Mouse (Mus musculus): ENCODE data around the gene B630019K06Rik. TPM values are rescaled to one million over a fixed set of nuclear protein-coding genes. Genes with fewer than 3 reads are reported as not detected.
"Not testable (repeated sequence)": the region's sequence is repeated elsewhere in the genome, so short reads cannot be mapped to it uniquely, and the experiment has no call there.

Gene B630019K06Rik
- polyA plus RNA-seq (2012; rRNA removed) = 38.1 and 47.0 TPM in 2 replicates

DNA sequence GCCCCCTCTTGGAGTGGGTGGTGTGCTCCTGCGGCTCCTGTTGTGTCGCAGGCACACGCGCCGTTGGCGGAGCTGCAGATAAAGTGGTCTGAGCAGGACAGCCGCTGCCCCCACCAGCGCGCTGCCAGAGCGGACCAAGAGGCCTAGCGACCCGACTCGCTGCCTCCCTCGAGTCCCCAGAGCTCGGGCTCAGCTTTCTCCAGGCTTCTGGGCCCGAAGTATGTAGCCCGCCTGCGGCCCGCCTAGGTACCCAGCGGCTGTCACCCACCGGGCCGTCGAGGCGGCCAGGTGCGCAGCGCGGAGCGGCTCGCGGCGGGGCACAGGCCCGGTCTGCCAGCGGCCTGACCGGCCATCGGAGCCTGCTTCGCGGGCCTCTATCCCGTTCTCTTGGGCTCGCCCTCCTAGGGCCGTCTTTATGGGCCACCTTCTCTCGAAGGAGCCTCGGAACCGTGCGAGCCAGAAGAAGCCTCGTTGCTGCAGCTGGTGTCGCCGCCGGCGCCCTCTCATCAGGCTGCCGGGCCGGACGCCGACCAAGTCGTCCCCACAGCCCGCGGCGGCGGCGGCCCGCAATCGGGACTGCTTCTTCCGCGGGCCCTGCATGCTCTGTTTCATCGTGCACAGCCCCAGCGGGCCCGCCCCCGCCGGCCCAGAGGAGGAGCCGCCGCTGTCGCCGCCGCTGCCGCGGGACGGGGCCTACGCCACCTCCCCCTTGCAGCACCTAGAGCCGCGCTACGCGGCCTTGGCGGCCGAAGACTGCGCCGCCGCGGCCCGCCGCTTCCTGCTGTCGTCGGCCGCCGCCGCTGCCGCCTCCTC, at the start of gene B630019K06Rik:
Gene B630019K06Rik, plus strand, starts transcription at position 40 of the 813 bp plus-strand sequence.
- peak; percentile 80 for DNase-seq (ENCODE audit: low read depth)
- TF ChIP-seq POLR2A (IDR thresholded peaks at IDR 0.05; ENCODE audit: borderline replicate concordance, extremely low read depth, insufficient read depth, insufficient read length, poor library complexity, severe bottlenecking) (peak; percentile 42; the same call in 1 of the 2 replicates), CTCF (IDR thresholded peaks at IDR 0.05; ENCODE audit: borderline replicate concordance, extremely low read depth, insufficient read depth, insufficient read length) (no peak)

DNA sequence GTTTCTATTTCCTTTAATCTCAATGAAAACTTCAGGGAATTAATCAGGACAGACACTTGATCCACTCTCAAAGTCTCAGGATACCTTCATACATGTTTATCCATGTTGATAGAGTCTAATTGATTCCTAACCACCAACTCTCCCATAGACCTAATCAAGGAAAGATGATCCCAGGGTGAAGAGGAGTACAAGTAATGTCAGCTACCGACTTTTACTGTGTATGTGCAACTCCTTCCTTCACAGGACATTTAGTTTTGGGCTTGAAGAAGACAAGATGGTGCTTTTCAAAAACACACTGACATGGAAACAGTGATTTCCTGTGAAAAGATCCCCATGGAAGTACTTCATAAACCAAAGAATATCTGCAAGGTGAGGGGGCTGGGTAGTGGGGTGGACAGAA, 48.5 kb upstream of the B630019K06Rik start, which contains the start of gene Gm6592:
Gene Gm6592, plus strand, starts transcription at position 301 of the 400 bp plus-strand sequence.
- TF ChIP-seq CTCF (IDR thresholded peaks at IDR 0.05; ENCODE audit: borderline replicate concordance, extremely low read depth, insufficient read depth, insufficient read length) = no peak
- TF ChIP-seq POLR2A (IDR thresholded peaks at IDR 0.05; ENCODE audit: borderline replicate concordance, extremely low read depth, insufficient read depth, insufficient read length, poor library complexity, severe bottlenecking) = no peak
- DNase-seq (ENCODE audit: low read depth) = no peak

DNA sequence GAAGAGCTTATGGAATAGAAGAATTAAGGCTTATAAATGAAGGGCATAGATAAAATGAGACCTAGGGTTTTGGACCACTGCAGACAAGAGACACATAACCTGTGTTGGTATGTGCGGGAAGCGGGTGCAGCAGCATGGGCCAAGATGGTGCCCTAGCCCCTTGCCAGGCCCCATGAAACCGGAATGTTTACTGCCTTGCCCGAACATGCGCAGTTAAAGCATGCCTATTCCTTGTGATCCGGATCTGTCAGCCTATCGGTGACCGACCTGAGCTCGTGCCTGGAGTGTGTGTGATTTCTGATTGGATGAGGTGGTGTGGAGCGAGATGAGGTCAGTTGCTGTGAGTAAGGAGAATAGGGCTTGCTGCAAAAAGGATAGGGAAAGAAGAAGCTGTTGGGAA, 39.7 kb upstream of the B630019K06Rik start:
- DNase-seq (ENCODE audit: low read depth) = no peak
- TF ChIP-seq CTCF (IDR thresholded peaks at IDR 0.05; ENCODE audit: borderline replicate concordance, extremely low read depth, insufficient read depth, insufficient read length) (no peak), POLR2A (IDR thresholded peaks at IDR 0.05; ENCODE audit: borderline replicate concordance, extremely low read depth, insufficient read depth, insufficient read length, poor library complexity, severe bottlenecking) (no peak)

DNA sequence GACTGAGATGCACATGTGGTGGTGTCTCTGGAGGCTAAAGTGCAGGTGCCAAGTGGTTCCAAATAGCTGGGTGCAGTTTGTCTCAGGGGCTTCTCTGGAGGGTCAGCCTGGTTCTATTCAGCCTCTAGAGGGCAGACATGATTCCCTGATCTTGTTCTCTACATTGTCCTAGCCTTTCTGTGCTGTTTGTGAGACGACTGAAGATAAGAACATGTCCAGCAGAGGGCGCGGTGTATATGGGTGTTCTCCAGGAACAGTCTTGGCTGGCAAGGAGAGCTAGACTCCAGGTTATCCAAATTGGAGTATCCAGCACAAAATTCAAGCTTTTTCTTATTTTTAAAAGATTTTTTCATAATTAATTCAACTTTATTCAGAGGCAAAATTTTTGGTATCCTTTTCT, 27.9 kb upstream of the B630019K06Rik start:
- peak; percentile 90 for DNase-seq (ENCODE audit: low read depth)
- TF ChIP-seq CTCF (IDR thresholded peaks at IDR 0.05; ENCODE audit: borderline replicate concordance, extremely low read depth, insufficient read depth, insufficient read length) = peak; percentile 57; the same call in 1 of the 2 replicates

DNA sequence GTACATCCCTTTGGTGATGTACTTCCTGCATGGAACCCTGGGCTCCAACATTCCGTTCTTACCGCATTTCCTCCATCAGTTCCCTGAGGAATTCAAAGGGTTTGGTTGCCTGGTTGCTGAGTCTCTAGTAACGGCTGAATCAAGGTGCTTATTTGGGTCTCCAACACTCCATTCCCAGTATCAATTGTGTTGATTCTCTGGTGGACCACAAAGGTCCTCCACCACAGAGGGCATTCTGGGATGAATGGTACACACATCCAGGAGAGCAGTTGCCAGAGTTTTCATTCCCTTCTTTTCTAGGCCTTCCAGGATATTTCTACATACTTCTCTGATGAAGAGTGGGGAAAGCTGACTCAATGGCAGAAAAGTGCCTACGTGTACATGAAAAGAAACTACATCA, 18.2 kb upstream of the B630019K06Rik start, which contains the start of gene Gm5751:
Gene Gm5751, plus strand, starts transcription at position 301 of the 400 bp plus-strand sequence.
- not testable (repeated sequence) for DNase-seq (ENCODE audit: low read depth)

DNA sequence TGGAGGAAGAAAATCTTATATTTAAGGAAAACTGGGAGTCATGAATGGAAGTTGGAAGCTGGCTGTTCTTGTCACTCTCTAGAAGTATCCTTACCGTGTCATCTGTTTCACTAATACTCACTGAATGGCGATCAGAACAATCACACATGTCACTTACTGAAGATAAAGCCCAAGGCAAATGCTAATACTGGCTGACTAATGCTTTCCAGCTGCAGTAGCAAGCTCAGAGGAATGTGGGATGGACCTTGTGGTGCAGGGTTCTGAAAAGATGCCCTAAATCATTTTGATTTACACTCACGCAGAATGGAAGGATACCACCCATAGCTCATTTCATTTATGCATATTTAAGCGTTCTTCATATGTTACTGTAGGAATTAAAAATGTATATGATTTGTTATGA, 7.8 kb upstream of the B630019K06Rik start:
- no peak for TF ChIP-seq CTCF (IDR thresholded peaks at IDR 0.05; ENCODE audit: borderline replicate concordance, extremely low read depth, insufficient read depth, insufficient read length)
- TF ChIP-seq POLR2A (IDR thresholded peaks at IDR 0.05; ENCODE audit: borderline replicate concordance, extremely low read depth, insufficient read depth, insufficient read length, poor library complexity, severe bottlenecking) = no peak
- DNase-seq (ENCODE audit: low read depth) = no peak

DNA sequence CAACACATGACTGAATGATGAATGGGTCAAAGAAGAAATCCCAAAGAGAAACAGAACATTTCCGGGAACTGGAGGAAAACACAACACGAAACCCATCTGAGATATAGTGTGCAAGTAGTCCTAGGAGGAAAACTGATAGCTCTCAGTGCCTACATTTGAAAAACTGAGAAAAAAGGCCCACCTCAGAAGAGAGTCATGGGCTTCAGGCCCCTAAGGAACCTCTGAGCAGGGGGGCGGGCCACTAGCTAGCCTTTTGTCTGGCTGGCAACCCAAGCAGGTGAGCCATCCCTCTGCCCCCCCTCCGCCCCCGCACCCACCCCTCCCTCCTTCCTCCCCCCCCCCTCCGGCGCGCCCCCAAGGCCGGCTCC, 223 bp upstream of the B630019K06Rik start:
- TF ChIP-seq CTCF (IDR thresholded peaks at IDR 0.05; ENCODE audit: borderline replicate concordance, extremely low read depth, insufficient read depth, insufficient read length) = no peak
- TF ChIP-seq POLR2A (IDR thresholded peaks at IDR 0.05; ENCODE audit: borderline replicate concordance, extremely low read depth, insufficient read depth, insufficient read length, poor library complexity, severe bottlenecking) = no peak
- DNase-seq (ENCODE audit: low read depth) = no peak

DNA sequence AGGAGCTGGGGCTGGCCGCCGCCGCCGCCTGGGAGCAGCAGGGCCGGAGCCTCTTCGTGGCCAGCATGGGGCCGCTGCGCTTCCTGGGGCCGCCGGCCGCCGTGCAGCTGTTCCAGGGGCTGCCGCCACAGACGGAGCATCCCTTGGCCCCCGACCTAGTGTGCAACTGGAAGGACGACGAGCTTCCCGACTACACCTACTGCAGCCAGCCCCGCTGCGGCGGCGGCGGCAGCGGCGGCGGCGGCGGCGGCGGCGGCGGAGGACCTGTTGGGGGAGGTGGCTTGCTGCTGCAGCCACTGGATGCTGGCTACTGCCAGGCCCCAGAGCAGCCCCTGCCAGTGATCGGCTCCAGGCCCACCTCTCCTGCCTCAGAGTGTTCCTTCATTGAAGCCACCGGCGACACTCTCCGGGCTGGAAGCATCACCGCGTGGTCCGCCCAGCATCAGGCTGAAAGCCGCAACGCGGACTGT, 1.0 kb downstream of the B630019K06Rik start:
- DNase-seq (ENCODE audit: low read depth) = peak; percentile 40
- TF ChIP-seq POLR2A (IDR thresholded peaks at IDR 0.05; ENCODE audit: borderline replicate concordance, extremely low read depth, insufficient read depth, insufficient read length, poor library complexity, severe bottlenecking) = no peak
- TF ChIP-seq CTCF (IDR thresholded peaks at IDR 0.05; ENCODE audit: borderline replicate concordance, extremely low read depth, insufficient read depth, insufficient read length) = no peak

DNA sequence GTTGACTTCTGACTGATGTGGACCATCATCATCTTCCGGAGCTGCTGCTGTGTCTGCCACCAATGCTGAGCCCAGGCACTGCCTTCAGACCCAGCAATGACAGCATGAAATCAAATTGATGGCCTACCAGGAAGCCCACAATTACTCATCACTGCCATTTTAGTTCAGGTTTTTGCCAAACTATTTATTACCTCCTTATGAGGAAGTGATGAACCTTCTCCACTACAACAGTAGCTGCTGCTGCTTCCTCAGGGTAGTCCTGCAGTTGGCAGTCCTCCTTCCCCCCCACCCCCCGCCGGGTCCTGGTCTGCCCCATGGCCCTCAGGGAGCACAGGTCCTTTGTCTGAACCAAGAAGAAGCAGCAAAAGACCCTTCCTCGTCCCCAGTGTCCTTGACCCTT, 8.6 kb downstream of the B630019K06Rik start:
- no peak for DNase-seq (ENCODE audit: low read depth)
- TF ChIP-seq POLR2A (IDR thresholded peaks at IDR 0.05; ENCODE audit: borderline replicate concordance, extremely low read depth, insufficient read depth, insufficient read length, poor library complexity, severe bottlenecking) = no peak
- no peak for TF ChIP-seq CTCF (IDR thresholded peaks at IDR 0.05; ENCODE audit: borderline replicate concordance, extremely low read depth, insufficient read depth, insufficient read length)

DNA sequence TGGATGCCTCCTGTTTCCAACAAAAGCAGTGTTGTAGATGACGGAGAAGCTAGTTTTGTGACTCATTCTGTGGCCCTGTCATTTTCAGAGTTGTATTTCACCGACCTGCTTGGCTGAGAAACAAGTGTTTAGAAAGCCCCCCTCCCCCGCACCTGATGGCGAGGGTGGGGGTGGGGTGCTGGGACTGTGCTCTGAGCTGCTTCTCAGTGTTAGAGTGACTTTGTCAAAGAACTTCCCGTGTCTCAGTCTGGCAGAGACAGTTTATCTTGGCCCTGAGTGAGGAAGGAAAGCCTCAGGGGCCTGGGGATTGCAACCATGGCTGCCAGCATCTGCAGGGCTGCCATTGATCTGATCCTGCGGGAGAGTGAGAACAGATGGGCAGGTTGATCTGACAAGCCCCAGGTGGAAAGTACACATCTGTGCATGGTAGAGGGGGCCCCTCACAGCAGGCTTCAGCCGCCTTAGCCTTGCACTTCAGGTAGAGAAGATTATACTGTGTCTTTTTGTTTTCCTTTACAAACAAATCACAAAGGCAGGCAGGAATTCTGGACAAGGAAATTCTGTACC, 9.8 kb downstream of the B630019K06Rik start:
- TF ChIP-seq POLR2A (IDR thresholded peaks at IDR 0.05; ENCODE audit: borderline replicate concordance, extremely low read depth, insufficient read depth, insufficient read length, poor library complexity, severe bottlenecking) (no peak), CTCF (IDR thresholded peaks at IDR 0.05; ENCODE audit: borderline replicate concordance, extremely low read depth, insufficient read depth, insufficient read length) (no peak)
- DNase-seq (ENCODE audit: low read depth) = peak; percentile 39

DNA sequence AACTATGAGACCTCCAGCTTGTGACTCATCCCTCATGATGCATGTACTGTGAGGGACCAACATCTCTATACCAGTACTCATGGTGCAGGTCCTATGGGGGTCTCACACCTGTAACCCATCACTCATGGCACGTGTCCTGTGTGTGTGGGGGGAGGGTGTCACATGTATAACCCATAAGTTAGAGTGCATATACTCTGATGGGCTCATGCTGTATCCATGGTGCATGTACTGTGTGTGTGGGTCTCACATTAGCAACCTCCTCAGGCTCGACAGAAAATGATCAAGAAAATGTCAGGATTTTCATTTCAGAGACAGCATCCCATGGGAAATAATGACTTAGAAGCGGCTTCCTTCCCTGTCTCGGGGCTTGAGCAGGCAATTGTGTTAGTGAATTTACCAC, 28.9 kb downstream of the B630019K06Rik start:
- TF ChIP-seq CTCF (IDR thresholded peaks at IDR 0.05; ENCODE audit: borderline replicate concordance, extremely low read depth, insufficient read depth, insufficient read length) (no peak), POLR2A (IDR thresholded peaks at IDR 0.05; ENCODE audit: borderline replicate concordance, extremely low read depth, insufficient read depth, insufficient read length, poor library complexity, severe bottlenecking) (no peak)
- no peak for DNase-seq (ENCODE audit: low read depth)

Measured in brain, embryonic 14.5 days (tissue).